Mouse (Mus musculus) retina, postnatal 7 days (tissue): ENCODE data around the gene Chrnb1.

Experiments
- DNase-seq: peaks from one replicate; pipeline ENCODE4 v3.0.0-alpha.2; 2012; ENCODE audit warnings: low read depth, low spot score

Chrnb1 gene

GRCm38 (mm10) chr11:69804652-69804940, 8.9 kb upstream of the Chrnb1 start:
- no peak for DNase-seq

DNA sequence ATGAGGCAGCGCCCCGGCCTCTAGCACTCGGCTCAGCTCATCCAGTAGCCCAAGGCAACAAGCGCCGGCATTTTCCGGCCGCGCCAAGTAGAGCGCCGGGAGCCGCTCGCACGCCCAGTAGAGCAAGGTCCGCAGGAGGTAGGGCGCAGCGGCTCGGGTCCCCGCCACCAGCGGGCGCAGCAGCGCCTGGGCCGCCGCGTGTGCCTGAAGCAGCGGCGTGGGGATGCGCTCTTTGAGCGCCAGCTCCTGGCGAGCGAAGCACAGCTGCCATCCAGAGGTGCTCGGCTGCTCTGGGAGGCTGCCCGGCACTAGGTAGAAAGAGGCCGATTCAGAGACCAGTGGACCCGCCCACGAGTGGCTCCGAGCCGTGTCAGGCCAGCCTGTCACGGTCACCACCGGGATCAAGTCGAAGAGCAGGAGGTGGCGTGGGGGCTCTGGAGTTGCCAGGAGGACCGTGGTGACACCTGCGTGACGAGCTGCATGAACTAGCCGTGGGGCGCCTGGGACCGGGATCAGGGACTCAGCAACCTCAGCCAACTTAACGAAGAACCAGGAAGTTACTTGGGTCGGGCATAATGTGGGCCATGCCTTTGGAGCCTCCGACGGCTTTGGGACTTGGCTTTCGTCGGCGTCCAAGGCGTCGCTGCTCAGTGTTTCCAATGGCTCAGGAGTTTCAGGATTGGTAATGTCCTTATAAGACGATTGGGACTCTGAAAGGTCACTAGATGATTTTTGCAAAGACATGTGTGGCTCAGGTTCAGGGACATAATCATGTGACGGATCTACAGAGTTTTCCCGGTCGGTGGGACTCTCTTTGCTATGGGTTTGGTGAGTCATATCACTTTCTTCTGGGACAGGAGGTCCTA, 8.3 kb upstream of the Chrnb1 start:
- DNase-seq = peak; percentile 63

DNA sequence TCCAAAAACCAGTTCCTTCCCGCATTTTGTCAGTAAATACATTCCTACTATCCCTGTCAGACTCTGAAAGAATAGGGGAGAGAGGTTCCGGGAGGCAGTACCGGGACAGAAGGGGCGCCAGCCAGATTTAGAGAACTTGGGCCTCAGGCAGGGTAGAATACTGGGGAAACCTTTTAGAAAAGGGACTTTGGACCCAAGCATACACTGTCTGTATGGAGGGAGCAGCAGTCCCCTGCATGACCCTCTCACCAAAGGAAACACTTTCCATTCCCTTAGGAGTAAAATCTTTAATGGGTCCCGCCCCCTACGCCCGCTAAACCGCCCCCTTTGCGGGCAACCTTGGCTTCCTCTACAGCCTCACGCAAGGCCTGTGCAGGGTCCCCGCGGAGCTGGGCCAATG, 7.6 kb upstream of the Chrnb1 start:
- DNase-seq = no peak

DNA sequence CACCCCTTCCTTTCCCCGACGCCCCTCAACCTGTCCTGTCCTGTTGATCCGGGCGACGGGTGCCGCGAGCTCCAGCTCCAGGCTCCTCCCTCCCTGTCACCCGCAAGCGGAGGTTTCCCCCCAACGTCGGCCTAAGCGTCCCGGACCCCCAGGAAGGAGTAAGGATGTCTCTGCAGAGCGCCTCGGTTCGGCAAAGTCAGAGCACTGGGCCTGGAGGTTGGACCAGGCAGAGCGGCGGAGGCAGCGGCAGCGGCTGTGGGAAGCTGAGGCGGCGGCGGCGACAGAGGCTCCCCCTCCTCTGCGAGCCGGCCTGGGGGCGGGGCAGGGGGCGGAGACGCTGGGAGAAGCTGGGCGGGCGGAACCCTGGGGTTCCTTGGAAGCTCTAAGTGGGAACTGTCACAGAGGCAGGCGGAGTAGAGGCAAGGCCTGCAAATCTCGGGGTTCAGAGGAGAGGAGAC, 6.9 kb upstream of the Chrnb1 start:
- DNase-seq = peak; percentile 64

GRCm38 (mm10) chr11:69801379-69801977, 5.7 kb upstream of the Chrnb1 start, which contains the start of gene Fgf11:
Gene Fgf11 (minus strand): TSS chr11:69801857.
- no peak for DNase-seq

- DNase-seq = peak; percentile 73
Measured at GRCm38 (mm10) chr11:69800392-69801197, 4.9 kb upstream of the Chrnb1 start.

- DNase-seq = no peak
Measured at GRCm38 (mm10) chr11:69800138-69800391, 4.3 kb upstream of the Chrnb1 start.

DNA sequence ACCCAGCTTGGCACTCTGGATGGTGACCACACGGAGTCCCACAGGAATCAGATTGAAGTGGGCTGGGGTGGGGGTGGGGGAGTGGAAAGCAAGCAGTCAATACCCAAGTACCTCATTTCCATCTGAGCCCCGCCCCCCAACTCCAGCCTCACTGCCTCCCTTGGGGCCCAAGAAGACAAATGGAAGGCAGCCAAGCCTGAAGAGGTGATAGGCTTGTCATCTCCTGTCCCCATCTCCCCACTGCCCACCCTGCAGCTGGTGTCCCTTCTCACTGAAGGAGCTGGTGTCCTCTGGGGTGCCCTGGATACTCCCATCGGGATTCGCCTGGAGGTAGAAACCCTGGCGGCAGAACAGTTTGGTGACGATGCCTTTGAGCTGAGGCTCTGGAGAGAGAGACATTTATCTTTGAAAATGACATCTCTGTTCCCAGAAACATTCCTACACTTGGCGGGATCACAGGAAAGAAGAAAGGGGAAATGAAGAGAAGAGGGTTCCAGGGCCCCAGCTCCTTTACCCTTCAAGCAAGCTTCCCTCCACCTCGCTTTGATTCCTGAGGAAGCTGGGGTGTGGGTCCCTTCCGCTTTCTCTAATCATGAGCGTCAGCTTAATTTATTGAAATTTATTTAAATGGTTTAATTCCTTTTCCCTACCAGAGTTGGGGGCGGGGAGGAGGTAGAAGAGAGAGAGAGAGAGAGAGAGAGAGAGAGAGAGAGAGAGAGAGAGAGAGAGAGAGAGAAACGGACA, 3.8 kb upstream of the Chrnb1 start:
- no peak for DNase-seq

DNA sequence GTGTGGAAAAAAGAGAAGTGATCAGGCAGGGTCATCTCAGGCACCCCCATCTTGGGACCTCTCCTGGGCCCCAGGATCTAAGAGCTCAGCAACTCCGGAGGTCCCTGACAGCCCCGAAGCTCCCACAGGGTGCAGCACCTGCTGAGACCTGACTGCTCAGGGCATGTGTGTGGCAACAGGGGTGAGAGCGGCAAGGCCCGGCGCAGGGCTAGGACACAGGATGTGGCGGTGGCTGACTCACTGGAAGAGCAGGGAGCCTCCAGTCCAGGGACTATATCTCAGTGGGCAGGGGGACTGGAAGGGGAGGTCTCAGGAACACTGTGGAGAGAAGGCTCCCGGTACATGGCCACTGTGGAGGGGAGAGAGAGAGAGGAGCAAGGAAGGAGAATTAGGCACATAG, 2.2 kb upstream of the Chrnb1 start:
- no peak for DNase-seq

DNA sequence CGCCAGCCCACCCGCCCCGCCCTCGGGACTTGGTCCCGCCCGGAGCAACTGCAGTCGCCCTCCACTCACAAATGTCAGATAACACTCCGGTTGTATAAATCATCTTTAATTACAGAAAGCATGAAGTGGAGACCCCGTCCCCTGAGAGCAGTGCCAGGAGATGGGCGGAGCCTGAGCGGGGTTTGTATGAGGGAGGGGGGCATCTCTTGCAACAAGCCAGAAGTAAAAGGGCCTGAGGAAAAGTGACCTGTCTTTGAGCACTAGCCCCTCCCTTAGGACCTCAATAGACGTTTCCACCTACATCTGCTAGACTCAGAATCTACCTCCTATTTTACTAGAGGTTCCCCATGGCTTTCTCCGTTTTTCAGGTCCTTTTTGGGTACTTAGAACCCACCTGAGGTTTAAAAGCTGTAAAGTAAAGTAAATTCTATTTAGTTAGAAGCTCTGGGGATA, 266 bp upstream of the Chrnb1 start:
- no peak for DNase-seq

DNA sequence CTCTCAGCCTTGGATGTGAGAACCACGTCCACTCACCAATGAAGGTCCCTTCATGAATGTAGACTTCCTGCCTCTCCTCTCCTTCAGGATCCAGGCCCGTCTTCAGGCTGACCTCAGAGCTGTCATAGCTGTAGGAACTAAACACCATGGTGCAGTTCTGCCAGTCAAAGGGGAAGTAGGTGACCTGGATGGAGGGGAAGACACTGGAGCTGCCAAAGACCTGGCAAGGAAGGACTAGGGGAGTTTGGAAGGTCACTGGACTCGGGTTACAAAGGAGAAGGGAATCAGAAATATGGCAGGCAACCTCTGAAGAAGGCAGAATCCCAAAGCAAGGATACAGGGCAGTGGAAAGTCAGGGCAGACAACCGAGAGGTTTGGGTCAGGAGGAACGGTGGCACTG, 2.3 kb downstream of the Chrnb1 start:
- no peak for DNase-seq

GRCm38 (mm10) chr11:69791420-69791819, 4.3 kb downstream of the Chrnb1 start:
- DNase-seq = no peak

GRCm38 (mm10) chr11:69789431-69789830, 6.3 kb downstream of the Chrnb1 start:
- no peak for DNase-seq

GRCm38 (mm10) chr11:69787306-69787705, 8.4 kb downstream of the Chrnb1 start:
- DNase-seq = no peak

- DNase-seq = no peak
Measured at GRCm38 (mm10) chr11:69784793-69785272, 10.9 kb downstream of the Chrnb1 start.

- no peak for DNase-seq
Measured at GRCm38 (mm10) chr11:69781828-69782227, 13.9 kb downstream of the Chrnb1 start.

GRCm38 (mm10) chr11:69778985-69779384, 16.8 kb downstream of the Chrnb1 start:
- no peak for DNase-seq

GRCm38 (mm10) chr11:69778258-69778982, 17.3 kb downstream of the Chrnb1 start:
- no peak for DNase-seq

DNA sequence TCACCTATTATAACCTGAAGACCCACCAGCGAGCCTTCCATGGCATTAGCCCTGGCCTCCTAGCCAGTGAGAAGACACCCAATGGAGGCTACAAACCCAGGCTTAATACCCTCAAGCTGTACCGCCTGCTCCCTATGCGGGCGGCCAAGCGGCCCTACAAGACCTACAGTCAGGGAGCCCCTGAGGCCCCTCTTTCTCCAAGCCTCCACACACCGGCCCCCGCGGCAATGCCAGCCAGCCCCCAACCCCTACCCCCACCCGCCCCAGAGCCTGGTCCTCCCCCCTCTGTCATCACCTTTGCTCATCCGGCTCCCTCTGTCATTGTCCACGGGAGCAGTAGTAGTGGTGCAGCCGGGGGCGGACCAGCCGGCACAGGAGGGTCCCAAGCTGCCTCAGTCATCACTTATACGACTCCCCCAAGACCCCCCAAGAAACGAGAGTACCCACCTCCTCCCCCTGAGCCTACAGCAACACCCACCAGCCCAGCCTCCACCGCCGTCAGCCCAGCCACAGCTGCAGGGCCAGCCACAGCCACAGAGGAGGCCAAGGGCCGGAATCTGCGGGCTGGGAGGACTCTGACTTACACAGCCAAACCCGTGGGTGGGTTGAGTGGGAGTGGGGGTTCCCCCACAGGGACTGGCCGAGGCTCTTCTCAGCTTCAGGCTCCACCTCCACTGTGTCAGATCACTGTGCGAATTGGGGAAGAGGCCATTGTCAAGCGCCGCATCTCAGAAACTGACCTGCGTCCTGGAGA, 18.1 kb downstream of the Chrnb1 start:
- no peak for DNase-seq

GRCm38 (mm10) chr11:69776488-69776887, 19.3 kb downstream of the Chrnb1 start:
- DNase-seq = no peak
